Mouse (Mus musculus) left cerebral cortex, postnatal 36 days (tissue): ENCODE data around the gene Lin7a. TPM values are rescaled to one million over a fixed set of nuclear protein-coding genes. Genes with fewer than 3 reads are reported as not detected.
"Not testable (repeated sequence)": the region's sequence is repeated elsewhere in the genome, so short reads cannot be mapped to it uniquely, and the experiment has no call there.

ENCODE experiments used
- DNase-seq, 2 experiments: peaks; one replicate each; pipeline ENCODE4 v3.0.0; 2021 to 2022; ENCODE audit warnings: low spot score in 2 of 2, mixed read lengths in 1 of 2
- intact Hi-C: fragments of 180-260 bp; cut with DNase I; formaldehyde crosslinking; loops from one replicate; pipeline ENCODE4 v1.15.1; 2025
- total RNA-seq, 2 experiments: library from RNA; stranded (reverse); gene quantifications; 2 replicates each; pipeline ENCODE4 v1.2.3; 2021

The Lin7a gene
- total RNA-seq, 2 experiments from 2014 or later: 60.9 to 64.2 TPM

DNA sequence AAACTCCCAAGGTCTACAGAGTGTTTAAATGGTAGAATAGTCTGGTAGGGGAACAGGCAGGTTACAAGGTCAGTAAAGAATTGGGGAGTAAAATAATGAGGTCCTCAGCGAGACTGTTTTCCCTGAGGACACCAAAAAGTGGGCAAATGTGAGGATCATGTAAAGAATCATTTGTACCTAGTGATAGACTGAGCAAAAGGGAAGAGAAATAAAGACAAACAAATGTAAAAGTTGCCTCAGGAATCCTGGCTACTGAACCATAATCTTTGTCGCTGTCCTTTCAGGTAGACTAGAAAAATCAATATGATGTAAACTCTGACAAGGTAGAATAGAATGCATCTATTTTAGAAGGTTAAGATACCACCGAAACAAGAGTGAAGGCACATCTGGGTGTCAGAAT is 36.0 kb upstream of the Lin7a start:
- no peak for DNase-seq
- intact Hi-C loops: no loop called here

DNA sequence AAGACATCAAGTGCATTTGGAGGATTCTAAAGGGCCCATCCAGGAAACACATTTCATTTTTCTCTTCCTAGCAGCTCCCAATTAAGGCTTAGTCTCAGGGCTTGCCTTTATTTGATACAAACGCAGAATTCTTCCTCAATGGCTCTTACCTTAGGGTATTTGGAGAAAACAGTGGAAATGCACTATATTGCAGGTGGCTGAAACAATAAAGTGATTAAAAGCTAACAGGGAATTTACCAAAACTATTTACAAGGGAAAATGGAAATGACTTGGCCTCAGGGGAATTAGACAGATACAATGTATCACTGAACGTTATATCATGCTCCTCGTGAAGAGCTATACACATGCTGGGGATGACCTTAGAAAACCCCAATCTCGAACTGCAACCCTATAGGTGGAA is 35.3 kb upstream of the Lin7a start:
- intact Hi-C loops: no loop called here
- no peak for DNase-seq

DNA sequence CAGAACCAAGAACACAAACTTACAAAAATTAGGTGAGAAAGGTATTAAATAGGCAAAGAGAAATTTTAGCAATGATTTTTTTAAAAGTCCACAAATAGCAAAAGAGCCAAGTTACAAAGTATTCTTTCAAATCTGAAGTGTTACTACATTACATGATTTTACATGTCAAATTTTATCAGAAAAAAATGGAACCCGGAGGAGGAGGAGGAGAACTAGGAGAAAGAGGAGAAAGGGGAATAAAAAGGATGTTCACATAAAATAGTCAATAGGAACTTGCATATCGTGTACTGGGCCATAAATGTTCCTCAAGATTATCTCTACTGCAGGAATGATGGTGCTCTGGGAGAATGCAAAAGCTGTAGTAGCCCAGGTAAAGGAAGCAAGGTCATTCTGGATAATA is 34.4 kb upstream of the Lin7a start:
- intact Hi-C loops: no loop called here
- DNase-seq: no peak

DNA sequence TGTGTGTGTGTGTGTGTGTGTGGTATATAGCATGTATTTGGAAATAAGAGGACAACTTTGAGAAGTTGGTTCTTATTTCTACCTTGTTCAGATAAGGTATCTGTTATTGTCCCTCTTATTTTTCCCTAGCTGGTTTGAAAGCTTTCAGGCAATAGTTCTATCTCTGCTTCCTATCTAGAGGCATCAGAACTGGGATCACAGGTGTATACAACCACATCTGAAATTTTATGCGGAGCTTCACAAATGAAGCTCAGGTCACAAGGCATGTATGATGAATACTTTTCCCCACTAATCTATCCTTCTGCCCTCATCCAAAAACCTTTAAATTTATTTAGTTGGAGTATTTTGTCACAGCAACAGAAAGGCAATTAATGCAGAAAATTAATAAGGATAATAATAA is 33.8 kb upstream of the Lin7a start:
- intact Hi-C loops: no loop called here
- DNase-seq: no peak

DNA sequence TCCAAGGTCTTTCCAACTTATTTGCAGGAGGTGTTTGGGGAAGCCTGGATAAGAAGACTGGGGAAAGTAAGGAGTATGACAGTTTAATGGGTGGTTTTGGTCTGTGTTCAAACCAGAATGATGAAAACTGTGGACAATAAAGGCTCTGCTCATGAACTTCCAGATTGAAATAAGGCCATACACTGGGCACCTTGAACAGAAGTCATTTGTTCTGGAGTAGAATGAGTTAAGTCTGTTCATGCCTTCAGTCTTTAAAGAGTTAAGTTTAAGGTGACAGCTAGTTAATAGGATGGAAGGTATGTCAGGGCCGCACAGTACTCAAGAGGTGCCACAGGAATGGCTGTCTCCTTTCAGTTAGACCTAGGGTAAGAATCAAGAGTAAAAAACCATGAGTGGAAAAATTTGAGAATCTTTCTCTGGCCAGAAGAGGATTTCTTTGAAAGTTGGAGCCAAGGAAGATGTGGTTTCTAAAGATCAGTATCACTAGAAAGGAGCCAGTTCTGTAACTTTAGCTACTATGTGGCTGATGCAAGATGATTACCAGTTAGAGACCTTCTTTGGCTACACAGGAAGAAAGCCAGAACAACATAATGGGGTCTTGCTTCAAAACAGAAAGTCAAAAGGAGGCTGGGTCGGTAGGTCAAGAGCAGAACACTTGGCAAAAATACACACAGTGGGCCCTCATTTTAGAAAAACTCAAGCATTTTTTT is 33.2 kb upstream of the Lin7a start:
- intact Hi-C loops: no loop called here
- DNase-seq: no peak

DNA sequence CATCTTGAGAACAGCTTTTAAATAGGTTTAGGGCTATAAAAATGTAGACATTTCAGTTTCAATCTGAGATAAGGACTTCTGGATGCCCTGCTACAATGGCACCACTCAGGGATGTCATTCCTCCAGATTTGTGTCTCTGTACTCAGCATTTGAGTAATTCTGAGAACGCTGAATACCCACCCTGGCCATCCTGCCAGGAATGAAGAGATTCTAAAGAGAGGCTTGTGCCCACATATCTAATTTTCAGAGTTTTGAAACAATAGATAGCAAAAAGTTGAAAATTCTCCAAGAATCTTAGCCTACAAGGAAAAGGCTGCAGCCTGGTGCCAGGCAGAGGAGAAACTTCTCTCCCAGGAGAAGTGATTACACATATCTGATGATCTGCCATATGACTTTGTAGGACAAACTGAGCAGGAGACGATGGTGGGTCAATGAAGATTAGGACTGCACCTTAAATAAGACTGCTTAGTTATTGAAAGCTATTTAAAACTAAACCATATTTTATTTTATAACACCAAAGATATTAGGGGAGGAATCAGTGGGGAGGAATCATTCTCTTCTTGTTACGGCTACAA is 32.5 kb upstream of the Lin7a start:
- intact Hi-C loops: no loop called here

DNA sequence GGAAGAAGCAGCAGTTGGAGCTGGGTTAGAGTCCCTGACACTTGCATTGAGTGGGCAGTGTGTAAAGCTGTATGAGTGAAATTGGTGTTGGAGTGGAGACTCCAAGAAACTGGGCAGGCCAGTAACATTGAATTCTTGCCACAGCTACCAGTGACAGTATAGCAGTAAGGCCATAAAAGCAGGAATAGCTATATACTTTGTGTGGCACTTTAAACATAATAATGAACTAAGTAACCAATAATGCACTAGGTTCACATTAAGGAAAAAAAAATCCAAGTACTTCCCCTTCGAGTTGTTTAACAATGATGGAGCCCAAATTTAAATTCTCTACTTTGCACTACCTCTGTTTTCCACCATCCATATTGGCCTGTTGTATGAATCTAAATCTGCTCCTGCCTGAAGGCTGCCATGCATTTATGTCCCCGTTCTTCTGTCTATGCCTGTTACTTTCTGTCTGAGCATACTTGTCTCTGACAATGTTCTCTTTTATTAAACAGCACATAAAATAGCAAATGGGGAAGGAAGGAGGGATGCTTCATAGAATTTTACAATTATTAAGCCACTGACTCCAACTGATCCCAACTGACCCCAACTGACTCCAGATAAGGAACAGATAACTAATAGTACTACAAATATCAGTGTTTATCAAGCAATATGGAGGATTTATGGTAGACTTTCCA is 31.7 kb upstream of the Lin7a start:
- DNase-seq: no peak
- intact Hi-C loops: no loop called here

More for the DNA sequence above, 32.5 kb upstream of the Lin7a start:
- no peak for DNase-seq

DNA sequence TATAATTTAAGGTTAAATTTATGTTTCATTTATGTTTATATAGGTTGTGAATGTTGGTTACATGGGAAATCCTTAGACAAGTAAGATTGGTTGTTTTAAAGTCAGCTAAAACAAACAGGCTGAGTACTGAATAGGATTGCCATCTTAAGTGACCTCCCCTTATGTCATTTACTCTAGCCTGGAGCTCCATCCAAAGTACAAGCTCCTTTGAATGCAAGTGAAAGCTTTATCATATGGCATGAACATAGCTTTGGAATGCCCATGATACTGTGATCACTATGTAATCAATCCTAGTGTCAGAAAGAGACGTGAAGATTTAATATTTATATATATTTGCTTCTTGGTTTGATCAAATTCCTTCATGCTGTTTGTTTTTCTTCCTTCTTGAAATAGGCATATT is 31.0 kb upstream of the Lin7a start:
- intact Hi-C loops: no loop called here

DNA sequence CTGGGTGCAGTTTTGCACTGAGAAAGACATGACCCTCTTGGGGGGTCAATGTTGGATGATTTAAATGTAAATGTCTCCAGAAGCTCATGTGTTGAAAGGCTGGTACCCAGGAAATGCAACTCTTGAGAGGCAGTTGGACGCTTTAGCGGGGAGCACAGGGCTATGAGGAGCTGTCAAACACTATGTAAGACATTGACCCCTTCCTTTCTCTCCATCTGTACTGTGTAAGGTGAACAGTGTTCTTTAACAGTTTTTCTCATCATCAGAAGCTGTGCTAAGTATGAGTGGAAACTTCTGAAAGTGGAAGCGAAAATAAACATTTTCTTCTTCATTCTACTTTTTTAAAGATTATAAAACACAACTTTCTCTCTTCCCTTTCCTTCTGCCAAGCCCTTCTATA is 30.5 kb upstream of the Lin7a start:
- intact Hi-C loops: no loop called here
- DNase-seq: no peak

More for the DNA sequence above, 31.0 kb upstream of the Lin7a start:
- DNase-seq: no peak

DNA sequence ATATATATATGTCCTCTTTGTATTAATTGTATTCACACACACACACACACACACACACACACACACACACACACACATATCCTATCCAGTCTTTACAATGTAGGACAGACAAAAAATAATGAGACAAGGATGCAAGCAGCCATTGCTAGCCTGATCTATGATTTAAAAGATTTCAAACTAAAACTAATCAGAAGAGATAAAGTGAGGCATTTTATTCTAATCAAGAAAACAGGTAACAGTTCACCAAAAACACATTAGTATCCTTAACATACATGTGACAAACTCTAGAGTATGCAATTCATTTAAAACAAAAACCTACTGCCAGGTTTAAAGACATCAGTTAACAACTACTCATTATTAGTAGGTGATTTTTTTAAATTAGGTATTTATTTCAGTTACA is 30.1 kb upstream of the Lin7a start:
- intact Hi-C loops: no loop called here
- DNase-seq: no peak

DNA sequence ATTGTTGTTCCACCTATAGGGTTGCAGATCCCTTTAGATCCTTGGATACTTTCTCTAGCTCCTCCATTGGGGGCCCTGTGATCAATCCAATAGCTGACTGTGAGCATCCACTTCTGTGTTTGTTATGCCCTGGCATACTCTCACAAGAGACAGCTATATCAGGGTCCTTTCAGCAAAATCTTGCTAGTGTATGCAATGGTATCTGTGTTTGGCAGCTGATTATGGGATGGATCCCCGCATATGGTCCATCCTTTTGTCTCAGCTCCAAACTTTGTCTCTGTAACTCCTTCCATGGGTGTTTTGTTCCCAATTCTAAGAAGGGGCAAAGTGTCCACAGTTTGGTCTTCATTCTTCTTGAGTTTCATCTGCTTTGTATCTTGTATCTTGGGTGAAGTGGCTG is 29.5 kb upstream of the Lin7a start:
- DNase-seq, intact Hi-C loops: not testable (repeated sequence)

DNA sequence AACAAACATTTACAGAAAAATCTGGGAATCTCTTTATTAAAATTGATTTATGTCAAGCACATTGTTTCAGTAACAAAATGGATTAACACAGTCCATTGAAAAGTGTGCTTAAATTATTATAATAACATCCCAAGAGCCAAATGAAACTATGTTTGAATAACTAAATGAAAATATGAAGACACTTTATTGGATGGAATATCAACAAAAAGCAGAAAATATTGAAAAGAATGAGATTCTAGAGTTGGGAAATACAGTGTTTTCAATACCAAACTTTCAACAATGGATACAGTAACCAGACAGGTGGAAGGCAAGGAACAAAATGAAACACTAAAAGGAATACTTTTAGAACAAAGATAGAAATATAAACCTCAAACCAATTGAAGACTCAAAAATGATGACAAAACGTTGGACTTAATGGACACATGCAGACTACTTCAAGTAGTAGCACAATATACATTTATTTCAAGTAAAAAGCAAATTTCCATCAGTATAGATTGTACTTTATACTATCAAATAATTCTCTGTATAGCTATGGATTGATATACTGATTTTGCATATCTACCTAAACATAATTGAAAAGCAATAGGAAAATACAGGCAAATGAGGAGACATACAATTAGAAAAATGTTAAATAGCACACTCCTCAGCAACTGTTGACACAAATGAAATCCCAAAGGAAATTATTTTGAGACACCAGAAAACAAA is 28.6 kb upstream of the Lin7a start:
- intact Hi-C loops: no loop called here
- no peak for DNase-seq

DNA sequence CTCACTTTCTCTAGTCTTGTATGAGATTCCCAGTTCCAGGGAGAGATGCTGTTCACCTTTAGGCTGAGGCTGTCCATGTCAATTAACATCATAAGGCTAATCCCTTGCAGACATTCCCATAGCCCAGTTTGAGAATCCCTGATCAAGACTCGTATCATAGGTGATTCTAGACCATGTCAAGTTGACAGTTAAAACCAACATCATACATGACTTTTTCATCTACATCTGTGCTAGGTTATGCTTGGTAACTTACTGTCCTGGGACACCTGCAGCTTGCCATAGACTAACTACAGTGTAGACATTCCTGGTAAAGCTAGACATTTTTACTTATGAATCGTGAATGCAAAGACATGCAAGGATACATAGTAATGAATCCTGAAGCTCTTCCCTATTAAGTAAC is 27.3 kb upstream of the Lin7a start:
- DNase-seq: no peak
- intact Hi-C loops: no loop called here

DNA sequence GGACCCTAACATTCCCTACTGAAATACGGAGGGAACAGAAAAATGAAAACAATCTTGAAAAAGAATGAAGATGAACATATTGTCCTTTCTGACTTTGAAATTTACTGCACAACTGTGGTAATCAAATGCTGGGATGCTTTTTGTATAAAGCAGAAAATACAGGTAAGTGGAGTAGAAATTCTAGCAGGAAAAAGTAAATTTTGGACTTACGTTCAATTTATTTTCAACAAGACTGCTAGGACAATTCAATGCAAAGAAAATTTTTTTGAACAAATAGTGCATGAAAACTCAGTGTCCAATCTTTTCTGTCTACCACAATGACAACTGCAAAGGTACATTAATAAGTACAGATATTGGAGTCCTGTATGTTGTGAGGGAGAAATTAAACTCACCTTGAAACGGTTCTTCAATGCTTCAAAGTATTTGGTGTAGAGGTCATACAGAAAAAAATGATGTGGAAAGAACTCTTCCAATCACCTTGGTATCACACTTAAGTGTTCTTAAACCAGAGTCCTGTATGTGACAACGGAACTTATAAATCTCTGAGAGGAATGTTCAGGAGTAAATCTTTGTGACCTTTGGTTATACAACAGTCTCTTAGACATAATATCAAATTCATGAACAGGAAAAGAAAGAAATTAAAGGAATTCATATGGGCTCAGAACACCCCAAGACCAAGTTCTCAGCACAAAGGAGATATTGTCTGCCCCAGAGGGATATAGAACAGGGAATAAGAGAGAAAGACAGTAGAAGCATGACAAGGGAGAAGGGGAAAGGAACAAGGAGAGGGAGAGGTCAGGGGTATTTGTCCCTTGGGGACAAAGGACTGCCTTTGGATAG is 26.6 kb upstream of the Lin7a start:
- DNase-seq: no peak
- intact Hi-C loops: no loop called here

DNA sequence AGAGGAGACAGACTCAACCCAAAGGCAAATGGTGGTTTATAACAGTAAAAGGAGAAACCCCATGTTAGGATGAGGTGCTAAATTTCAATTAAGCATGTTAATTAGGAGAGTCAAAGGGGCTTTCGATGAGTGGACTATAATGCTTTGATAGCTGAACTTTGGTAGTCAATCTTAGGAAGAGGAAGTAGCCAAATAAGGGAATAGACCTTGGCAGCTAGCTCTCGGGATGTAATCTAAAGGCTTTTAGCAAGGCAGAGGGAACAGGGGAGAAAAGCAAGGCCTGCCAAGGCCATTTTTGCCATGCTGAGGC is 26.0 kb upstream of the Lin7a start:
- DNase-seq: no peak
- intact Hi-C loops: no loop called here

DNA sequence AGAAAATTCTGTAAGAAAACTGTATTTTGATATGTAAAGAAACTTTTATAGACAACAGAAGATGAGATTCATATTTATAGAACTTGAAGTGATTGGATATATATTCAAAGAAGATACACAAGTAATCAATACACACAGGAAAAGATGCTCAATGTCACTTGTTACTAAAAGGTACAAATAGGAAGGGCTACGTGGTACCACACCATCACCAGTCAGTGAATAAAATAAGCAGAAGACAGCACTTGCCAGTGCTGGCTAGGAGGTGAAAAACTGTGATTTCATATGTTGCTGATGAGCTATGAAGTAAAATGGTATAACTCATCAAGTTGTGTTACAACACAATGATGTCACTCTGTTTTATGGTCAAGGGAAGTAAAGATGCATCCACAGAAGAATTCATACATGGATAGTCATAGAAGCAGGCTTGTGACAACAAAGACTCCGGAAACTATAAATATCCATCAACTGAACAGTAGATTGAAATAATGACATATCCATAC is 25.5 kb upstream of the Lin7a start:
- intact Hi-C loops: no loop called here
- DNase-seq: no peak

DNA sequence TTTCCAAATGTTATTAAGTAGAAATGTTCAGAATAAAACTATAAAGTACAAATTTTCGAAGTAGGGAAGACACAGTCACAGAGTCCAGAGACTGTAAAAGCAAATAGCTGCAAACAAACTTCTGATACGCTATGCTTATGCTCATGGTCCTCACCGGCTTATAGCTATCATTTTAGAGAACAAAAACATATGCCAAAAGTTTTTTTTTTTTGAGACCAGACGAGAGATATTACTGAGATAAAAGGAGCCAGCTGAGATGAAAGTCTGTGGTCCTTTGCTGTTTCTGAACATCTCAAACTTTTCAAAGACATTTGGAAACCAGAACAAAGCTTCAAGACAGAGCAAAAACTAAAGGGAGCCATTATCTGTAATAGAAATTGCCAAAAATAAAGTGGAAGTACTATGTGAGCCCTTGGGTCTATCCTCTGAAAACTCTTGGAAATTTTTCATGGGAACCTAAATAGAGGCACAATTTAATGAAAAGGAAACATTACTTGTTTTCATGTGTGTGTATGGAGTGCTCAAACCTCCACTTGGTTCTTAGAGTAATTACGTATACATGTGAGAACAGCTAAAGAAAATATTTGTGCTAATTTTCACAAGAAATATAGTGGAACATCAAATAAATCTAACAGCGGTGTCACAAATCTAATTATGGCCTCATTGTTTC is 24.4 kb upstream of the Lin7a start:
- no peak for DNase-seq
- intact Hi-C loops: no loop called here

DNA sequence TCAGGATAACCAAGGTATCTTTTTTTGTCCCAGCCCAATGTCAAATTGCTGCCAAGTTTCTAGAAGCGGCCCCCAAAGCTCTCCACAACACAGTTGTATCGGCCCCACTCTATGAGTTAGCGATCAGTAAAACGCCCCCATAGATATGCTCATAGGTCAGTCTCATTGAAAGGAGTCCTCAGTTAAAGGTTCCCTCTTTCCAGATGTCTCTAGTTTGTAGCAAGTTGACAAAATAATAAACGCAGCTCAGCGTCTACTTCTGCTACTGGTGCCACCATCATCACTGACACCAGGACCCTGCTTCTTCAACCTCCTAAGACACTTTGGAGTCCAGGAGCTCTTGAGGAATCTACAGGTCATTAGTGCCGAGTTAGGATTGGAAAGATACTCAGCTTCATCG is 23.0 kb upstream of the Lin7a start:
- DNase-seq: no peak
- intact Hi-C loops: no loop called here

DNA sequence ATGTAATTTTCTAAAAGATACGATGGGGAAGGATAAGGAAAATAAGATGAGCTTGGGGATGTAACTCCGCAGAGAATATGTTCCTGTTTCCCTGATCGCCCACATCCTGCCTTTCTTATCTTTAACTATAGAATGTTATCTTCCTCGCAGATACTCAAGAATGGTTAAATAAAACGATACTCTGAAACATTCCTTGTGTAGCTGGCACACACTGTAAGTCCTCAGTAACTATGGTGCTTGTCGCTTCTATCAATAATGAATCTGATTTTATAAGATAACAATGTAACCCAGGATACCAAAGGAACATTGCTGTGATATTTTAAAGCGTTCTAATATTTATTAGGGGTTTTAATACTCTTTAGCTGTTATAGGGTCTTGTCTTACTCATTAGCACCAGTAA is 22.4 kb upstream of the Lin7a start:
- DNase-seq: no peak
- intact Hi-C loops: no loop called here
